Mouse (Mus musculus): ENCODE measurements at regions not wholly inside any gene's neighbourhood (a gene's known extent, or its start where the extent isn't known, plus 50 kb on each side); places are given as distances from the start of the nearest gene placed in this dataset.
"Not testable (repeated sequence)": the region's sequence is repeated elsewhere in the genome, so short reads cannot be mapped to it uniquely, and the experiment has no call there.

- Histone ChIP-seq H3K4me1 (ENCODE audit: control insufficient read depth, insufficient read depth, low read length) (no peaks in the 10 kb centered on the region), H3K27ac (ENCODE audit: insufficient read depth, low read length) (no peak overlapping the region), H3K4me3 (ENCODE audit: insufficient read depth, low read length) (no peak overlapping the region)
- TF ChIP-seq POLR2A (IDR thresholded peaks at IDR 0.05; ENCODE audit: low read depth, low read length) (no peak), CTCF (IDR thresholded peaks at IDR 0.05; ENCODE audit: borderline replicate concordance, insufficient read depth, low read length) (no peak)
Measured at GRCm38 (mm10) chr5:148747549-148747948, 181.6 kb downstream of the Katnal1 start.

DNA sequence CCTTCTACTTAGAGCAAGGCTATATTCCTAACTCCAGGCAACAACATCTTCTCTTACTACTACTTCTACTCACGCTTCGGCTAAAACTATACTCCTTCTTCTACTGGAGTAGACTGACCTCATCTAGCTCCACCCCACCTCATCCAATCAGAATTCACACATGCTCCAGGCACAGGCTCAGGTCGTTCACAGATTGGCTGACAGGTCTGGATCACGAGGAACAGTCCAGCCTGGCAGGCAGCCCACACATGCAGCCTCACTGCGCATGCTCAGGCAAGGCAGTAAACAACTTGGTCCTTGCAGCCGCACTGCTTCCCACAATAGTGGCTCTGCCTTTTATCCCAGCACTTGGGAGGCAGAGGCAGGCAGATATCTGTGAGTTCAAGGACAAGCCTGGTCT is 182.4 kb downstream of the Katnal1 start:
- not testable (repeated sequence) for H3K4me1 ChIP-seq (ENCODE audit: control insufficient read depth, insufficient read depth, low read length); H3K4me3 ChIP-seq (ENCODE audit: insufficient read depth, low read length); H3K27ac ChIP-seq (ENCODE audit: insufficient read depth, low read length)

- Histone ChIP-seq H3K4me1 (ENCODE audit: control insufficient read depth, insufficient read depth, low read length) (no peaks in the 10 kb centered on the region), H3K27ac (ENCODE audit: insufficient read depth, low read length) (no peak overlapping the region), H3K4me3 (ENCODE audit: insufficient read depth, low read length) (no peak overlapping the region)
- TF ChIP-seq POLR2A (IDR thresholded peaks at IDR 0.05; ENCODE audit: low read depth, low read length) (no peak), CTCF (IDR thresholded peaks at IDR 0.05; ENCODE audit: borderline replicate concordance, insufficient read depth, low read length) (no peak)
Measured at GRCm38 (mm10) chr5:148744676-148745391, 184.3 kb downstream of the Katnal1 start.

- H3K27ac ChIP-seq (ENCODE audit: insufficient read depth, low read length): no peak overlapping the region
- H3K4me3 ChIP-seq (ENCODE audit: insufficient read depth, low read length): no peak overlapping the region
- H3K4me1 ChIP-seq (ENCODE audit: control insufficient read depth, insufficient read depth, low read length): no peaks in the 10 kb centered on the region
- TF ChIP-seq CTCF (IDR thresholded peaks at IDR 0.05; ENCODE audit: borderline replicate concordance, insufficient read depth, low read length) (no peak), POLR2A (IDR thresholded peaks at IDR 0.05; ENCODE audit: low read depth, low read length) (no peak)
Measured at GRCm38 (mm10) chr5:148742158-148742835, 186.8 kb downstream of the Katnal1 start.

DNA sequence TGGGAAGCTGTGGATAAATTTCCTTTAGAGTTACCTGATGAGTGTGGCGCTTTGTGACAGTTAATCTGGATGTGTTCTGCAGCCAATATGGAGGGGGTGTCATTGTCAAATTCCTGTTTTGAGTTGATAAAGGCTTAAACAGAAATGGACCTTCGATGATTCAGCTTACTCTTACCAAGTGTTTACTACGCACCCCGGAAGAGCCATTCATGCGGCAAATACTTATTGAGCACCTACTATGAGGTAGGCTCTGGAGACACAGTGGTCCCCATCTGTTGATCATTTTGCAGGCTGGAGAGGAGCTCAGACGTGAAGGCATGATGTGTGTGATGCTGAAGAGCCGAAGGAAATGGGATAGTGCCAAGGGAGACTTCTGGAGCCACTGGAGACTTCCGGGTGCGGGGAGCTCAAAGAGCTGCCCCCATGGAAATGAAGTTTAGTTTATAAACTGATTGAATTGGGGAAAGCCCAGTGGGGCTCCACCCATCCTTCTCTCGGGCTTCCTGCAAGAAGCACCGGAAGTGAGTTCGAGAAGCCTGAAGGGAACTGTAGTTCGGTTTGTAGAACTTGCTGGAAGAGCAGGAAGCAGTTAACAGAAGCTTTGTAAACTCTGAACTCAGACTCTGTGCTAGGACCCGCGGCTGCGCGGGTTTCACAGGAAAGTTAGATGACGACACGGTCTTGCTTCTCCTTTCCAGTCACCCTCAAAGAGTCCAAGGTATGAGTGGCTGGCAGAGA is 187.7 kb downstream of the Katnal1 start:
- H3K27ac ChIP-seq (ENCODE audit: insufficient read depth, low read length): no peak overlapping the region

GRCm38 (mm10) chr5:148740366-148741266 is 188.0 kb upstream of the Ubl3 start:
- Histone ChIP-seq H3K27ac (ENCODE audit: insufficient read depth, low read length) (no peak overlapping the region), H3K4me1 (ENCODE audit: control insufficient read depth, insufficient read depth, low read length) (no peaks in the 10 kb centered on the region), H3K4me3 (ENCODE audit: insufficient read depth, low read length) (no peak overlapping the region)
- TF ChIP-seq CTCF (IDR thresholded peaks at IDR 0.05; ENCODE audit: borderline replicate concordance, insufficient read depth, low read length): no peak
- no peak for TF ChIP-seq POLR2A (IDR thresholded peaks at IDR 0.05; ENCODE audit: low read depth, low read length)

More for the DNA sequence above, 187.7 kb downstream of the Katnal1 start:
- TF ChIP-seq CTCF (IDR thresholded peaks at IDR 0.05; ENCODE audit: borderline replicate concordance, insufficient read depth, low read length) (no peak), POLR2A (IDR thresholded peaks at IDR 0.05; ENCODE audit: low read depth, low read length) (no peak)
- no peaks in the 10 kb centered on the region for H3K4me1 ChIP-seq (ENCODE audit: control insufficient read depth, insufficient read depth, low read length)
- no peak overlapping the region for H3K4me3 ChIP-seq (ENCODE audit: insufficient read depth, low read length)

DNA sequence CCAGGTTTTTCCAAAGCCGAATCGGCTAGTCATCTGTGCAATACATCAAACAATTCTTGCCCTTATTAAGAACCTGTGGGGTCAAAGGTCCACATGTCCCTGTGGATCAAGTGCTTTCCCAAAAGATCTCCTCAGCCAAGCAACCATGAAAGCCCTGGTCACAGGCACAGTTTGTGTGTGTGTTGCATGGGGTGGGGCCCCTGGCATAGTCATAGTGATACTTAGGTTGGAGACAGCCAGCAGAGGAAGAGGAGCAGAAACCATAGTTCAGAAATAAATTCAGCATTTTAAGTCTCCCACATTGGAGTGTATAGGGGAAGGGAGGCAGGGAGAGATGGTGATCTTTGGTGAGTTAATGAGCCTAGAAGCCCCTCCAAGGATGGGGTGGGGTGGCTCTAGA is 187.1 kb upstream of the Ubl3 start:
- Histone ChIP-seq H3K4me1 (ENCODE audit: control insufficient read depth, insufficient read depth, low read length) (no peaks in the 10 kb centered on the region), H3K27ac (ENCODE audit: insufficient read depth, low read length) (no peak overlapping the region), H3K4me3 (ENCODE audit: insufficient read depth, low read length) (no peak overlapping the region)
- TF ChIP-seq CTCF (IDR thresholded peaks at IDR 0.05; ENCODE audit: borderline replicate concordance, insufficient read depth, low read length) (no peak), POLR2A (IDR thresholded peaks at IDR 0.05; ENCODE audit: low read depth, low read length) (no peak)

DNA sequence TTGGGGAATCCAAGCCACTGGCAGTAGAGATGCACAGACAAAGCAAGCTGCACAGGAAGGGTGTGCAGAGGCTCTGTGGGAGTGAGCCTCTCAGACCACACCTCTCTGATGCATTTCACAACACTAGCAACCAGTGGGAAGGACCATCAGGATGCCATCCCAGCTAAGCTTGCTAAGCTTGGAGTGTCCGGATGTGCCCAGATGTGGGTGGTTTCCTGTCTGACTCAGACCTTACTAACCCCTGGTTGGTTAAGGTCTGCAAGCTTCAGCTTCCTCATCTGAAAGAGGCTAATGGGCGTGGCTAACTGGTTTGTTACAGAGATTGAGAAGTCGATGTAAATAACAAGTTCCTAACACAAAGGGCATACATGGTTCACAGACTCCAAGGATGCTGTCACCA is 186.6 kb upstream of the Ubl3 start:
- Histone ChIP-seq H3K27ac (ENCODE audit: insufficient read depth, low read length) (no peak overlapping the region), H3K4me1 (ENCODE audit: control insufficient read depth, insufficient read depth, low read length) (no peaks in the 10 kb centered on the region), H3K4me3 (ENCODE audit: insufficient read depth, low read length) (no peak overlapping the region)
- TF ChIP-seq POLR2A (IDR thresholded peaks at IDR 0.05; ENCODE audit: low read depth, low read length) (no peak), CTCF (IDR thresholded peaks at IDR 0.05; ENCODE audit: borderline replicate concordance, insufficient read depth, low read length) (no peak)

DNA sequence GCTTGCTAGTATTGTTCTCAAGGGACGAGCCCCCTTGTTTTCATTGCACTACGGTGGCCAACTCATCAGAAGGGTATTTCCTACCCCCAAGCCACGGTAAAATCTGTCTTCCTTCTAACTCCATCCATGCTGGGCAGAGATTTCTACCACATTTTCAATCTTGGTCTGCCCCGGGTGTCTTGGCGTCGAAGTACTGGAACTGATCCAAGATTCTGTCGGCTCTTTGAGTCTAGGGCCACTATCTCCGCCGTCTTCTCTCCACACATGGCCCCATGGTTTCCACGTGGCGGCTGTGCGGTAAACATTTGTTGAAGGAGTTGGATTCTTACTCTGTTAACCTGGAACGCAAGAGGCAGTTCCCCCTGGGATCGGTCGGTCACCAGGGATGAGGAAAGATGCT is 177.0 kb upstream of the Ubl3 start:
- H3K4me1 ChIP-seq (ENCODE audit: control insufficient read depth, insufficient read depth, low read length): no peaks in the 10 kb centered on the region
- H3K4me3 ChIP-seq (ENCODE audit: insufficient read depth, low read length): no peak overlapping the region
- H3K27ac ChIP-seq (ENCODE audit: insufficient read depth, low read length): no peak overlapping the region
- TF ChIP-seq CTCF (IDR thresholded peaks at IDR 0.05; ENCODE audit: borderline replicate concordance, insufficient read depth, low read length): no peak
- no peak for TF ChIP-seq POLR2A (IDR thresholded peaks at IDR 0.05; ENCODE audit: low read depth, low read length)

All from embryonic fibroblast, embryonic 13.5 days (primary cell).